Mouse (Mus musculus) spleen, postnatal 0 days (tissue): ENCODE results near the gene Rin1. TPM values are rescaled to one million over a fixed set of nuclear protein-coding genes. Genes with fewer than 3 reads are reported as not detected.

Source experiments
- polyA plus RNA-seq: library from polyadenylated mRNA; unstranded; fragments of >200 nt; fragmentation: Nextera tagmentation; extraction: Ambion mirVana; gene quantifications from 2 replicates; pipeline ENCODE4 v1.2.1, GENCODE M21; 2015

Rin1 gene
- polyA plus RNA-seq, result 0.75 and 0.99 TPM in 2 replicates

DNA sequence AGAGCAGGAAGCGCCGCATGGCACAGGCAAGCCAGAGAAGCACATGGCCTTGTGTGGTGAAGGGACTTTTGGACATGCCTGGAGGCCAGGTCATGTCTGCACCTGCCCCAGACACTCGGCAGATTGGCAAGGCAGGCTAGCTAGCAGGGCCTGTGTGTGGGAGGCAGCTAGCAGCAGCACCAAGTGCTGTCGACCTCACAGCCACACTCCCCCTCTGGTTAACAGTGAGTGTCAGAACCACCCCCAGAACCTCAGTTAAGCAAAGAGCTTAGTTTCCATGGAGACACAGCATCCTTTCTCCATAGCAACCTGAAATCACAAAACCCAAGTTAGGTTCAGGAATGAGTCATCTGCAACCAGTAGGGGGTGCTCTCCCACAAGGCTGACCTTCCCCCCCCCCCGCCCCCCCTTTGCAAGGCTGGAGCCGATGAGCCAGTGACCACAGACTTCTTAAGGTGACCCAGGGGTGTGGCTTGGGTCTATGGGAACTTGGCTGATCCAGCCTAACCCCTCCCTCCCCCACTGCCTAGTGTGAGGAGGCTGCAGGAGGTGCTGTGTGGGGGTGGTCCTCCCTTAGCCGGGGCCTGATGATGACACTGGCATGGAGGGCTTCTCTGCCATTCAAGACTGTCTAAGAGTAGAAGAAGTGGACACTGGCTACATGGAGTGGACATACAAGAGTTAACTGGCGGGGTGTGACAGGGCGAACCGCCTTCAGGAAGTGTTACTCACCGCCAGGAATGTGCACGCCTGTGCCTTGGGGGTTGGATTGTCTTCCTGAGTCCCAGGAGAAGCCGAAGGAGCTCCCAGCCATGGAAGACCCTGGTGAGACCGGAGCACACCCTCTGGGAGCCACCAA lies at the start of gene Rin1:
Gene Rin1, plus strand, starts transcription at position 435 of the 859 bp plus-strand sequence.

DNA sequence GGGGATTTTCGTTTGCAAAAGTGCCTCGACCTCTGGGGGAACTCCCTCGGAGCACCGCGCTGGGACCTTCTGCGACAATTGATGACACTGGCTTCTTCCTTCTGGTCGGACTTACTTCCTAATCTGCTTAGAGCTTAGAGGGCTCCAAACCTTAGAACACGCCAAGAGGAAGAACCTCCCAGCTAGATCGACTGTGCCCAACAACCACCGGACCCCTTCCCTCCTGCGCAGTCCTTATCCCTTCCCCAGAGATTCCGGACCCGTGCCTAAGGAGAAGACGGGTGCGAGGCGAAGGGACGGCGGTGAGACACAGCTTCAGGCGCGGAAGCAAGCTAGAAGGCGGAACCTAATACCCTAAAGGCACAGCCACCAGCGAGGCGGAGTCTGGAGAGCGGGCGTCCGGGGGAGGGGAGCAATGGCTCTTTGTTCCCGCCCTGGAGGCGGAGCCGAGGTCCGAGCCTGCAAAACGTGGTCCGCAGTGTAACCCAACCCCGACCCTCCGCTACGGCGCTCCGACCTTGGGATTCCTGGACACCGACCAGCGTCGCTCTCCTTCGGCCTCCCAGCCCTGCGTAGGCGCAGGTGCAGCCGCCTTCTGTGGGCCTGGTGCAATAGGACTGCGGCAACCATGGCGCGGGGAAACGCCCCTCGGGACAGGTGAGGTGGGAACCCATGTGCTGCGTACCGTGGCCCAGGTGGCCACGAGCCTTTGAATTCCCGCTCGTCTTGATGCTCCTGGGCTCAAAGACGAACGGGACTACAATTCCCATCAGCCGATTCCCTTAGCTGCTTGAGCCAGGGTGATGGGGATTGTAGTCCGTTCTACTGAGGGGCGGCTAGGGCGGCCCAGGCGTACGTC lies 26.4 kb upstream of the Rin1 start, which contains the start of gene Slc29a2:
Gene Slc29a2, plus strand, starts transcription at position 240 of the 859 bp plus-strand sequence.

DNA sequence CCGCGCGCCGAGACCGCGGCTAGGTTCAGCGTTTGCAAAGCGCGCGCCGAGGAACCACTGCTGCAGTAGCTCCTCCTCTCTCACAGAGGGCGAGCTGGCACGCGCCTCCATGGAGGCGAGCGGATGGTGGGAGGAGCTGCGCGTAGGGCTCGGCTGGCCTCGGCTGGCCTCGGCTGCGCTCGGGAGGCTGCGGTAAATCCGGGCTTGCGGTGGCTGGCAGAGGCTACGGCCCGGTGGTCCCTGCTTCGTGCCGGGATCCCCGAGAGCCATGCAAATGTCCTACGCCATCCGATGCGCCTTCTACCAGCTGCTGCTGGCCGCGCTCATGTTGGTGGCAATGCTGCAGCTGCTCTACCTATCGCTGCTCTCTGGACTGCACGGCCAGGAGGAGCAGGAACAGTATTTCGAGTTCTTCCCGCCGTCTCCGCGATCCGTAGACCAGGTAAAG lies 11.5 kb upstream of the Rin1 start, which contains the start of the genes B4gat1 and AC124502.3:
Gene B4gat1, plus strand, starts transcription at position 118 of the 448 bp plus-strand sequence.
Gene AC124502.3, plus strand, starts transcription at position 183 of the 448 bp plus-strand sequence.

DNA sequence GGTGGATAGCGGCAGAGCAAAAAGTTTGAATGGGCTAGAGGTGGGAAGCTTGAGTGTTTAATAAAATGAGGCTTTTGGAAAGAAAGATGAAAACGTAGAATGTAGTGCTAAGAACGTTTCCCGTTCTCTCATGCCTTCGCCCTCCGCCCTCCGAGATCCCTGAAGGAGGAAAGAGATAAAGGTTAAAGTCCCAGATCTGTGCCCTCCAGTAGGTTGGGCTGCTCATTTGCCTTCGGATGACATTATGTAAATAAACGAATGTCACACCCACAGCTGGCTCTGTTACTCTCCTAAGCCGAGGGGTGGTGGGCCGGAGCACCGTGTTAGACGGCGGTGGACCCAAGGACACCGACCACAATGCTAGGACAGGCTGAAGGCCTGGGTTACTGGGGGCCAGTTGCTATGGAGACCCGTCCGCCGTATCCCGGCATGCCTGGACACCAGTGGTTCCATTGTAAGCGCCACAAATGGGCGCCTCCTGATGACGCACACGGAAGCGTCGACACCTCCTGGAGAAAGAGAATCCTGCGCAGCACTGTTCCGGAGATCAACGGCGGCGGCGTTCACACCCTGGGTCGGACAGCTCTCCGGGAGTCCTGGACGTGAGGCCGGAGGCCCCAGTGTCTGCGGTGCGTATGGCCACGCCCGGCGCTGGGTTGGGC lies 9.3 kb upstream of the Rin1 start, which contains the start of gene Brms1:
Gene Brms1, plus strand, starts transcription at position 493 of the 662 bp plus-strand sequence.

DNA sequence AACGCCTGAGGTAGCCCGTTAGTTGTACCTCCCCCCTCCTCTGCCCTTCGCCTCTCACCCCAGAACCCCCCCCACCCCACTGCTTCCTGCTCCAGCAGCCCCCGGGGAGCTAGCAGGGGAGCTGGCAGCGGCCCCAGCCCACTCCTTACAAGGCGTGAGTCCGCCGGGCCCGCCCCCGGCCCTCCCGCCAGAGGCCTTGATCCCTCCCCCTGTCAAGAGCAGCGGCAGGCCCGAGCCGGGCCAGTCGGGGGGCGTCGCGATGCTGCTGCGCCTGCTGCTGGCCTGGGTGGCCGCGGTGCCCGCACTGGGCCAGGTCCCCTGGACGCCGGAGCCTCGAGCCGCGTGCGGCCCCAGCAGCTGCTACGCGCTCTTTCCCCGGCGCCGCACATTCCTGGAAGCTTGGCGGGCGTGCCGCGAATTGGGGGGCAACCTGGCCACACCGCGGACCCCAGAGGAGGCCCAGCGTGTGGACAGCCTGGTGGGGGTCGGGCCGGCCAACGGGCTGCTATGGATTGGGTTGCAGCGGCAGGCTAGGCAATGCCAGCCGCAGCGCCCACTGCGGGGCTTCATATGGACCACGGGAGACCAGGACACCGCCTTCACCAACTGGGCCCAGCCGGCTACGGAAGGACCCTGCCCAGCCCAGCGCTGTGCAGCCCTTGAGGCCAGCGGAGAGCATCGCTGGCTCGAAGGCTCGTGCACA lies 17.7 kb downstream of the Rin1 start, which contains the start of gene Cd248:
Gene Cd248, plus strand, starts transcription at position 212 of the 703 bp plus-strand sequence.

DNA sequence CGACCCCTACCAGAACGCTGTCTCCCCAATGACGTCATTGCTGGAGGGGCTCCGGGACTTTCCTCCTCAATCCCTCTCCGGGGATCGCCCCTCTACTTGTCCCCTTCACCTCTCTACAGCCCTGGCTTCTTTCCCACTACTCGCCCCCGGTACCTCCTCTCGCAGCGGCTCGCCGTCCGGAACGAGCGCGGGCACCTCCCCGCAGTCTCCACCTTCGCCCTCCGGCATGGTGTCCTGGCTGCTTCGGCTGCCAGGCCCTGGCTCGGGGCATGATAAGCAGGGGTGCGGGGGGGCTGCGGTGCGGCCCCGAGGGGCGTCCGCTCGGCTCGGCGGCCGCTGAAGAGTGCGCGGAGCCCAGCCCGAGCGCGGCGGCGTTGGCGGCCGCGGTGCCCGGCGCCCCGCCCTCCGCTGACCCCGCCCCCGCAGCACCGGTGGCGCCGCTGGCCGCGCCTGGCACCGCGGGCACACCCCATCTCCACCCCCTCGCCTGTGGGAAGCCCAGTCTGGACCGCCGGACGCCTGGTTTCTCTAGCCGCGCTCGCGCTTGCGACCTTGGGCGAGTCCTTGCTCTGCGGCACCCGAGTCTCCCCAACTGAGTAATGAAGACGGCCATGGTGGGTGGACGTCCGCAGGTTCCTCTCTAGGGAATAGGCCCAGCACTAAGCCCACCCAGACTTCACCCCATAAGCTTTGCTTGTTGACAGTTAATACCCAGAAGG lies 35.0 kb downstream of the Rin1 start, which contains the start of gene Tmem151a:
Gene Tmem151a, minus strand, starts transcription at position 387 of the 719 bp plus-strand sequence.

DNA sequence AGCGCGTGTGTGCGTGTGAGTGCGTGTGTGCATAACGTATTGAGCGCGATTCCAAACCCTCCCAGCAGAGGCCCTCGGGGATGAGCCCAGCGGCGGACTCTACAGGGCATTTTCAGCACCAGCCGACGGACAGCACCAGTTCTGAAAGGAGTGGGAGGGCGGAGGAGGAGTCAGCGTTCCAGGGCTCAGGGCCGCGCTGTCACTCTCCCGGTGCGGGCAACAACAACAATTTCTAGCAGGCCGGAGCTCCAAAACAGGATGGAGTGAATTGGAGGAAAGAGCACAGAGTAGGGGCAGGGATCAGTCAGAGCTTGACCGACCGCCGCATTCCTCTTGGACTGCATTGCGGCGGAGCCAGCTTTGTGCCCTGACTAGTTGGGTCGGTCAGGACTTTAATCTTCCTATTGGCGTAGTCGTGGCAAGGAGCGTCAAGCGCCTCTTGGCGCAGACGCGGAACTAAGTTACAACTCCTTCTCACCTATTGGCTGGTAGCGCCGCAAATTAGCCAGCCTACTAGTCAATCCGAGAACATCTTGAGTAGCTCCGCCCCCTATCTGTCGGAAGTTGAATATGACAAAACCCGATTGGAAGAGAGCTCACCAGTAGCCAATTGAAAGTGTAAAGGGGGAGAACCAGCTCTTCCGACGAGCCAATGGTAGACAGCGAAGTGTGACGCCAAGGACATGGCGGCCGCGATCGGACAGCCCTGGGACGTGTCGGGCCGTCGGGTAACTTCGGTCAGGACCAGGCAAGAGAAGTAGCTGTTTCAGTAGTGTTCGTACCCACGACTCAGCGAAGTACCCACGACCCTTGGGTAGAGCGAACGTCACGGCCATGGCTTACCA lies 37.8 kb downstream of the Rin1 start, which contains the start of gene Yif1a:
Gene Yif1a, plus strand, starts transcription at position 655 of the 845 bp plus-strand sequence.

DNA sequence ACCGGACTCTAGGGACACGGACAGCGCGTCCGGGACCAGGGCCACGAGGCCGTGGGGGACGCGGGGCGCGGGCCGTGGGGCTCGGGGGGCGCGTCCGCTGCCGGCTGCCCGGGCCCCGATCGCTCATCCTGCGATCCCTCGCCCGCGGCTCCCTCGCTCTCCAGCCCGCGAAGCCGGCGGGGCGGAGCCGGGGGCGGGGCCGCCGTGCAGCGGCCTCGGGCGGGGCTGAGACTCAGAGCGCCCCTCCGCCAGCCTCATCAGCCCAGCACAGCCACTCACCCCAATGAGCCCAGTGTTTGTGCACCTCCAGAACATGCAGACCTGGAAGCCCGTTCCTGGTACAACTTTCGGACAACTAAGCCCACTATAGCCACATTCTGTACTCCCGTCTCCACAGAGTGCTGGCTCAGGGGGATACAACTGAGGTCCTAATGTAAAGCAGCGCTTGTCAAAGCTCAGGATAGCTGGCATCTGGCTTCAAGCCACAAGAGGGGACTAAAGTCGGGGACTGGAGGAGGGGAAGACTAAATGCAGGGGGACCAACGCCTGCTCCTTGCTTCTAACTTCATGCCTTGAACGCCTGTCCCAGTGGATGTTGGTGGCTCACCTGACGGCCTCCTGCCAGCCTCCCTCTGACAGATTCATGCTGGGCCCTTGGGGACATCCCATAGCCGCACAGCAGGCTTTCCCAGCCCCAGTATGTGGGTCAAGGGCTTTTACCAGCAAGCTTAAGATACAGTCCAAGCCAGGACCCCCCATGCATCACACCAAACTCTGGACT lies 48.3 kb downstream of the Rin1 start, which contains the start of gene Cnih2:
Gene Cnih2, minus strand, starts transcription at position 159 of the 781 bp plus-strand sequence.

Other genes starting within 250 kb of the Rin1 start
- gene Gm21992, start 238.9 kb upstream of the Rin1 start, polyA plus RNA-seq, result 15.6 and 16.1 TPM in 2 replicates
- gene Rbm14, start 238.8 kb upstream of the Rin1 start, polyA plus RNA-seq, result 32.0 and 37.2 TPM in 2 replicates
- gene Ccs, start 211.1 kb upstream of the Rin1 start, polyA plus RNA-seq, result 42.7 TPM in 2 replicates
- gene Ccdc87, start 211.1 kb upstream of the Rin1 start, polyA plus RNA-seq, result not detected in 2 replicates
- 56.0 and 61.5 TPM in 2 replicates for gene Ctsf, start 195.4 kb upstream of the Rin1 start, polyA plus RNA-seq
- 1.1 and 1.2 TPM in 2 replicates for gene Actn3, start 172.6 kb upstream of the Rin1 start, polyA plus RNA-seq
- 13.3 and 14.1 TPM in 2 replicates for gene Zdhhc24, start 171.8 kb upstream of the Rin1 start, polyA plus RNA-seq
- 1.1 and 1.3 TPM in 2 replicates for gene Bbs1, start 143.9 kb upstream of the Rin1 start, polyA plus RNA-seq
- 39.0 and 42.5 TPM in 2 replicates for gene Dpp3, start 122.2 kb upstream of the Rin1 start, polyA plus RNA-seq
- 0.23 and 0.37 TPM in 2 replicates for gene Peli3, start 107.4 kb upstream of the Rin1 start, polyA plus RNA-seq
- 61.8 and 64.4 TPM in 2 replicates for gene Mrpl11, start 88.3 kb upstream of the Rin1 start, polyA plus RNA-seq
- 0.04 TPM in 1 of 2 replicates, not detected in the other for gene Npas4, start 60.2 kb upstream of the Rin1 start, polyA plus RNA-seq
- 2.0 and 2.2 TPM in 2 replicates for gene Slc29a2, start 26.6 kb upstream of the Rin1 start, polyA plus RNA-seq
- 11.1 and 13.7 TPM in 2 replicates for gene B4gat1, start 11.7 kb upstream of the Rin1 start, polyA plus RNA-seq
- gene AC124502.3, start 11.6 kb upstream of the Rin1 start, polyA plus RNA-seq, result 0.15 and 0.46 TPM in 2 replicates
- gene Brms1, start 9.1 kb upstream of the Rin1 start, polyA plus RNA-seq, result 39.5 and 39.6 TPM in 2 replicates
- 11.8 and 17.6 TPM in 2 replicates for gene Cd248, start 17.6 kb downstream of the Rin1 start, polyA plus RNA-seq
- gene Tmem151a, start 35.0 kb downstream of the Rin1 start, polyA plus RNA-seq, result 4.4 and 4.5 TPM in 2 replicates
- 43.9 and 51.8 TPM in 2 replicates for gene Yif1a, start 38.1 kb downstream of the Rin1 start, polyA plus RNA-seq
- 0.78 and 0.99 TPM in 2 replicates for gene Cnih2, start 48.0 kb downstream of the Rin1 start, polyA plus RNA-seq
- 88.0 and 103 TPM in 2 replicates for gene Rab1b, start 56.6 kb downstream of the Rin1 start, polyA plus RNA-seq
- gene Klc2, start 68.1 kb downstream of the Rin1 start, polyA plus RNA-seq, result 2.9 and 4.6 TPM in 2 replicates
- gene Pacs1, start 222.6 kb downstream of the Rin1 start, polyA plus RNA-seq, result 9.6 and 10.2 TPM in 2 replicates
- gene Sf3b2, start 245.0 kb downstream of the Rin1 start, polyA plus RNA-seq, result 172 and 197 TPM in 2 replicates
- gene Gal3st3, start 247.8 kb downstream of the Rin1 start, polyA plus RNA-seq, result 0.10 and 0.27 TPM in 2 replicates